Mouse (Mus musculus) thymus, postnatal 25 days (tissue): Measurements from ENCODE around the gene Gnai1.
"Not testable (repeated sequence)": the region's sequence is repeated elsewhere in the genome, so short reads cannot be mapped to it uniquely, and the experiment has no call there.

Experiments
- DNase-seq: peaks from one replicate; pipeline ENCODE4 v3.0.0; 2022

The Gnai1 gene

DNA sequence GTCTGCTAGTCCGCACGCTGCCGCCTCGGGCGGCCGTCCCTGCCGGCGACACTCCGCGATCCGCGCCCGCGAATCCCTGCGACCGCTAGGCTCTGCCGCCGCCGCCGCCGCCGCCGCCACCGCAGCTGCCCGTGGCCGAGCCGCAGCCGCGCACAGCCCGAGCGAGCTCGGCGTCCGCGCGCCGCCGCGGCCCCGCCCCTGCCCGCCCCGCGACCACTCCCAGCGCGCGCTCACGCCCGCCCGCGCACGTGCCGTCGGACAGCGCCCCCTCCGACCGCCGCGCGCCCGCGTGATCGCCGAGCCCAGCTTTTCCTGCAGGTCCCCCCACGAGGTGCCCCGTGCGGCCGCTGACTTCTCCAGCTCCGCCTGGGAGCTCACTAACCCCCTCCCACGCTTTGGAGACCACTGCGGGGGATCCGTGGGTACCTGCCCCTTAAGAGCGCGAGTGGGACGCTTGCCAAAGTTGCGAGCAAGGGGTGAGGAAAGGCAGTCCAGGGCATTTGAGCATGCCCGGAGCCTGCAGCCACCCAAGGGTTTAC lies at the start of gene Gnai1:
TSS of gene Gnai1 (minus strand) at position 75 of the 539 bp plus-strand sequence.
- DNase-seq: no peak

DNA sequence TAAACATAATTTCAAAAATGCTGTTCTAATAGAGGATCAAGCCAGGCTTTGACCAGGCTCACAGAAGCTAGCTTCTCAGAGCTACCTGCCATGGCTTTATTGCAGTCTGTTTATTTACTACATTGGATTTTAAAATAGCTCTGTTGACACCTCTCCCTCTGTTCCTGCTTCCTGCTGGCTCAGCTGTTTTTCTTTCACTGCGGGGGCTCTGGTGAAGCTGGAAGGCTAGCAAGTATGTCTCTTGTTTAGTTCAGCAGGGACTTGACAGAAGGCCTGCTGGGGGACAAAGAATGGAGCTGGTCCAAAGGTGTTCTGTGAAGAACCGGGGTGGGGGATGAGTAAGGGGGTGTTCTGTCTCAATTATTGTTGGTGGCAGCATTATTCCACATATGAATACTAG lies 7.7 kb upstream of the Gnai1 start:
- DNase-seq: no peak

DNA sequence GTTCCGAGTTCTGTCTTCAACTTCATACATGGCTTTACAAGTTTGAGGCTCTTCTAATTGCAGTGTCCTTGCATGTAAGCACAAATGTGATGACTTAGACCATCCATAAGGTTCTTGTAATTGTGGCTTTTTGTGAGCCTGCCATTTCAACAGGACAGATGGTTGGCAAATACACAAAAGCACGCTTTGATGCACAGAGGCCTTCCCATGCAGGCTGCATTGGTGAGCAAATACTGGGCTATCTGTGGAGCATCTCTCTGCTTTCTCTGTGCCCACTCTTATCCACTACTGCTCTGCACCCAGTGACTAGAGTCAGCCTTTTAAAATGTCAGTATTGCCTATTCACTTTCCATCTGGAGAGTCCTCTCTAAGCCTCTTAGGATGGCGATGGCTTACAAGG lies 5.3 kb upstream of the Gnai1 start:
- DNase-seq: no peak

DNA sequence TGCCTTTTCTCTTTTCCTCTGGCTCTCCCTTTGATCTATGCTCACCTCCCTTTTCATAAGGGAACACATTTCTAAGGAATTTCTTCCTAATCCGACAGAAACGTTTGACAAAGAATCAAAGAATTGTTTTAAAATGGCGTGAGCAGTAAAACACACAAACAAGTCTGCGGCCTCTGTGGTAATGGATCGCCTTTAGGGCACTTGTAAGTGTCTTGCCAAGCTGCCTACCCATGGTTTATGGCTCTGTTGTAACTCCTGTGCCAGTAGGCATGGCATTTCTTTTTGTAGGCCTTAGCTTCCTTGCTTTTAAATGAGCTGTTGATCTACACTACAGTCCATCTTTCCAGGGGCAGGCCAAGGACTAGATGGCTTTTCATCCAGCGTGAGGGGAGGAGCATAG lies 801 bp upstream of the Gnai1 start:
- no peak for DNase-seq

DNA sequence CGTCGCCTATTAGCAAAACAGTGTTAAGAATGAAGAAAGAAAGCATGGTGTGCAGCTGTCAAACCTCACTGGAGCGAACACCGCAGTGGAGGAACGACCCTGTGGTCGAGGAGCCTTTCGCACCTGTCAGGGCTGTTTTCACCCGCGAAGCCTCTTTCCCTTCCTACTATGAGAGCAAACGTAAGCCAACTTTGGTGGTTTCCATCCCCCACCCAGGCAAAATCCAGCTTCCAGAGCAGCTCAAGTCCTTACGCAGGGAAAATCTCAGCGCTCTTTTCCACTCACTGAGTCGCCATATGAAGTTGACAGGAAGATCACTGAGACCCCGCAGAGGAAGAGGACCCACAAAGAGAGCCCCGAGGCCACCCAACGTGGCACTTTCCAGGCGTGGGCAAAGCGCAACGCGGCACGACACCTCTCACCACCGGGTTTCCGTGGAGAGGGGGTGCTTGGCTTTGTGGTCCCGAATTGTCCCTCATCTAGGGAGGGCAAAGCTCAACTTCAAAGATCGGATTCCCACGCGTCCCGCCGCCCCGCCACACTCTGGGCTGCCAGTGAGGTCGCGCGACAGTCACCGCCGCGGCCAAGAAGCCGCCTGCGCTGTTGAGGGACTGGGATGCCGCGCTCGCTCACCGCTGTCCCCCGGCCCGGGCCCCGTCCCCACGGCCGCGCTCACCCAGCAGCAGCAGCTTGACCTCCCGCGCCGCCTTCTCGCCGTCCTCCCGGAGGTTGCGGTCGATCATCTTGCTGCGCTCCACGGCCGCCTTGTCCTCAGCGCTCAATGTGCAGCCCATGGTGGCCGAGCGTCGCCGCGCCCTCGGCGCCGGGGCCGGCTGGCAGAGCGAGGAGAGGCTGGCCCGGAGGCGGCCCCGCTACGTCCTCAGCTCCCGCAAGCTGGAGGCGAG lies 527 bp downstream of the Gnai1 start:
- no peak for DNase-seq

DNA sequence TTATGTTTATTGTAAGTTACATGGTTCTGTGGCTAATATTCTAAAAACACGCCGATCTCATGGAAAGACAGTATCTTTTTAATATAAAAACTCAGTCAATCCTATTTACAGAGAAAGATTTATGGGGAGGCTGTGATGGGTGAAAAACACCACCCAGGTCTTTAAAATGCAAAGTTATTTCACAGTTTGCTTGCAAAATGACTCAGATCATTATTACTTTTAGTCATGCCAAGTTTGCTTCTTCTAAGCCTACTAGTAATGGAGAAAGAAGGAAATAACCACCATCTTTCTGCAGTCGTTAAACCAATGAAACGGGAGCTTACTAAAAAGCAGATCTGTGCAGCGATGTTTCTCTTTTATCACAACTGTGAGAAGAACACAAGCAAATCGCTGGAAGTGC lies 1.4 kb downstream of the Gnai1 start:
- no peak for DNase-seq

DNA sequence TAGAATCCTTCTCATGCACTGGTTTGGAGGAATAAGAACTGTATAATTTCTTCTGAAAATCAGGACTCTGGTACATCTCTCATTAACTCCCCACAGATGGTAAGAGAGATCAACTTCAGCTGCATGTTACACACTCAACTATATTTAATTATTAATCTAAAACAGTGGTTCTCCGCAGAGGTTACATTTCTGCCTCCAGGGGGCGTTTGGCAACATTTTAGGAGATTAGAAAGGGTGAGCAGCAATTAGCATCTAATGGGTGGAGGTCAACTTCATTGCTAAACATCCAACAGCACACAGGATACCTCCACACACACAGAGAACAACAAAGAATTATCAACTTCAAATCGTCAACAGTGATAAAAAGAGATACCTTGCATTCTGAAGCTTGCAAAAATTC lies 2.0 kb downstream of the Gnai1 start:
- DNase-seq: no peak

DNA sequence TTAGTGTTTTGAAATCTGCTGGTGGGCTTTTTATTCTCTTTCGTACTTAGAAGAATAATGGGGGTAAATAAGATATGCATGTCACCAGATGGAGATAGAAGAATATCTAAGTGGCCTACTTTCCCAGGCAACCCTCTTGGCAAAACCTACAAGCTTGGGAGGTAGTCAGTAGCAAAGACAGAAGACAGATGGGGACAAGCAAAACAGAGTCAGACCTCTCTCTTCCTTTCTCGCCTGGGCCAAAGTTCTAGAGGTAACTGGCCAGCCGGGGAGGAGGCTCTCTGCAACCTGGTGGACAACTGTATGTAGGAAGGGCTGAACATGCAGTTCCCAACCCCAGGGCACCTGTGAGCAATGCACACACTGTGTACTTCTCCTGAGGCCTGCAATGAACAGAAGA lies 12.9 kb downstream of the Gnai1 start:
- DNase-seq: no peak

DNA sequence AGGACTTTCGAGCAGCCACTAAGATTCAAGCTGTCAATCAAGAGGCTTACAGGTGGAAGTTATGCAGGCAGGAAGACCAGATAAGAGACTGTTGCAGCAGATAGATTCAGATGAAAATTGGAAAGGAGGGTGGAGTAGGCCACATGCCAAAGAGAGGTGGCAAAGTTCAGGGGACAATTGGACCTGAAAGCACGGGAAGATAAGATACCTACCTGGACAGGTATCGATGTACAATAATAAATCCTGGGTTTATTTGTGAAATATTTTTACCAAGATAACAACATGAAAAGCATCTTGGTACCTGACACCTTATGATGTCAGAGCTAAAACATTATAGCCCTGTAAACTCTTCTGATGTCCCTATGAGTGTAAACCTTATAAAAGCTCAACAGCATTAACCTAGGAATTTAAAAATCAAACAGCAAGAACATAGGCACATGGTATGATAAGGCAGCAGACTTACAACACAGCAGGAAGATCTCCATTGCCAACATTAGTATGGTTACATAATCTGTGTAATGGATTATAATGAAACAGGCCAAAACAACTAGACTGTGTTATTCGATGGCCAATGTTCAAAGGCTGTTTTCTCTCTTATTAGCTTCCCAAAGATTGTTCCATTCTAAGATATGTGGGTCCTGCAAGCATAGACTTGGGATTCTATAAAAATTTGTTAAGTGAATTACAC lies 16.6 kb downstream of the Gnai1 start:
- DNase-seq: no peak

DNA sequence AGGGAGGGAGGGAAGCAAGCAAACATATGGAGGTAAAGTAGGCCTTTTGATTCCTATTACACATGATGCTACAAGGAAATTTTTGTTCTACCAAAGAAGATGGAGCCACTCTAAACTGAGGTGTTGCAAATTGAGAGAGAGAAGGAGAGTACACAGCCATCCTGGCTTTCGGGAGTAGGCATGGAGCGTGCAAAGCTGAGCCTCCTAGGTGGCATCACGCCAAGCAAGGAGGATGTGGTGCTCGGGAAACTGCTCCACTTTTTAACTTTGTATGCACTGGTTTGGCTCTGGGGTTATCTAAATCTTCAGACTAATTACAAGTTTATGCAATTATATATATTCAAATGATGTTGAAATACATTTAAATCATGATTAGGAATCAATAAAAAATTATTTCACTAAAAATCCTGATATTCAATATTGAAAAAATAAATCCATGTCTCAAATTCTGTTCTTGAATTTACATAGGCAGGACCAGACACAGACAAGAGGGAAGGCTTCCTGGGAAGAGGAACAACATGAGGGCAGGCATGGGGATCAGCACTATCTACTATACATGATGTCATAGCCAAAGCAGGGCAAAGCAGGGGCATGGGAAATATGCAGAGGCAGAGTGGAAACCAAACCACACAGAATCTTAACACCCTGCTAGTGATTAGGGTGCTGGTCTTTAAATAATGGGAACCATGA lies 17.2 kb downstream of the Gnai1 start:
- DNase-seq: no peak

DNA sequence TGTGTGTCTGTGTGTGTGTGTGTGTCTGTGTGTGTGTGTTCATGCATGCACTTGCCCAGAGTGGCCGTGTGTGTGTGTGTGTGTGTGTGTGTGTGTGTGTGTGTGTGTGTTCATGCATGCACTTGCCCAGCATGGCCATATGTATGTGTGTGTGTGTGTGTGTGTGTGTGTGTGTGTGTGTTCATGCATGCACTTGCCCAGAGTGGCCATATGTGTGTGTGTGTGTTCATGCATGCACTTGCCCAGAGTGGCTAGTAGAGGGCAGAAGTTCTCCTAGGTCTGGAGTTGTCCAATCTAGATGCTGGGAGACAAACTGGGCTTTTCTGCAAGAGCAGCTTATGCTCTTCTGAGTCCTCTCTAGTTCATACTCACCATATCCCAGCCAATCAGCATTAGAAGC lies 18.3 kb downstream of the Gnai1 start:
- not testable (repeated sequence) for DNase-seq

DNA sequence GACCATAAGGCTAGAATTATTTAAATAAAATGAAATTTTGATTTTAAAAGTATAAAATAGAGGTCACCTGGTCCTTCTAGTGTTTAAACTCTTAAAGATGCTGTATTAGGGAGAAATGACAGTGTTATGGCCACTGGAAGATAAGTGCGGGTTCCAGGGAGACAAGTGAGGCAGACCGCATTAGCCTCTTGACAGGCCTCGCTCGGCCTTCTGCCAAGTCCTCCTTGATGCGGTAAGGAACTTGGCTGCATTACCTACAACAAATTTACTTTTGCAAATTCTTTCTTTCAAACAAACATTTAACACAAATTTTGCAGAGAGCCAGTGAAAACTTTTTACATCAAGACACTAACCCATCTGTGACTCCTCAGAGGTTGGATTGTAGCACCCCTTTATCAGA lies 27.9 kb downstream of the Gnai1 start:
- DNase-seq: no peak

DNA sequence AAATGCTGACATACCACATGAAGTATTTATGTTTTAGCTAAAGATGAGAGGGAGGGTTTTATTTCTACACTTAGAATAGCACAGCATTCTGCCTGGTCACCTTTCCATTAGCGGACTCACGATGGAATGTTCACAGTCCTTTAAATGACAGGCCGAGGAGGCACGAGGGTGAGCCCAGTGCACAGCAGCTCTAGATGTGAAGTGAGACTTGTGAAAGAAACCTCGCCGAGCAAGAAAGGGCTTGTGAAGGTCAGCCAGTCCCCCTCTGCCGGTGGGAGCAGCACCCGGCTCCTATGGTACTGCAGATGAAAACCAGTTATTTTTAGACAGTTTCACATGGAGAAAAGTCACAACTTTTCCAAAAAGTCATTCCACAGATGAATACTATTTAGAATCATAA lies 29.4 kb downstream of the Gnai1 start:
- DNase-seq: no peak

DNA sequence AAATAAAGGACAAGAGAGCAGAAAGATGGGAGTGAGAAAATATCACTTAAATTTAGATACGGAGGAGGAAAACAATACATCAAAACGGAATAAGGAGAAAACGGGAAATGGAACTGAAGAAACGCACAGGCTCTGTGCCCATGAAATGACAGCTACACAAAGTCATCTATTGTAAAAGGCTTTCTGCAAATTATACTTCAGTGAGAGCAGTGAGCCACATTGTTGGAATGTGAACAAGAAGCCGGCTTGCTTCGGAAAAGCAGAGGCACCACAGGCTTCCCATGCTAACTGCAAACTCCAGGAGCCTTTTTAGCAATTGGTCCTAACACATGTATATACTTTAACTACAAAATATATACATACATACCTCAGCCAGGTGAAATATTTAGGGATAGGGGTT lies 34.0 kb downstream of the Gnai1 start:
- no peak for DNase-seq

DNA sequence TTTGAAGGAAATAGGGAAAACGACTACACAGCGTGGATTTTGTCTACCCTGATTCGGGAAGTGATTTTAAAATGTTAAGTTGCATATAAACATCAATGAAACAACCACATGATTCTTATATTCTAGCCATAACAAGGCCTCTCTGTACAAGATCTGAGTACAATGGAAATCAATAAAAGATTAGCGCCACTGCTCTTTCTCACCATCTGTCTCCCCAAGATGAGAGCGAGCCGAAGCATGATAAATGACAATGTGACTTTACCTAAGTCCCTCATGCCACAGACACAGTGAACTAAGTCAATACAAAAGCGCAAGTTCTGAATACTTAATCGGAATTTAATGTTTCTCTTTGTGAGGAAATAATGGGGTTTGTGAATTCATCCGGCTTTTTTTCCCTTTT lies 36.6 kb downstream of the Gnai1 start:
- DNase-seq: no peak

DNA sequence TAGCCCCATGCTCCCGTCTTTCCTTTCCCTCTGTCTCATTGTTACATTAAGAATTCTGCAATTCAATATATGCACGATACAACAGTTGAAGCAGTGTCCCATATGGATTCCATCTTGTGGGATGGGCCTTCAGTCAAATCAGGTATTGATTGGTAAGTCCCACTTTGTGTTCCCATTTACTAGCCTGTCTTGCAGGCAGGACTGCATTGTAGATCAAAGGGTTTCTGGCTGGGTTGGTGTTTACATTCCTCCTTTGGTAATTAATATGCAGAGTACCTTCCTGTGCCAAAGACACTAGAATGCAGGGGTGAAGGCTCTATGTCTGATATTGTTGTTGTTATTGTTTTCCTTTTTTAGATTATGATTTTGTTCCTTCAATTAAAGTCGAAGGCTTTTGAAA lies 38.5 kb downstream of the Gnai1 start:
- DNase-seq: no peak

DNA sequence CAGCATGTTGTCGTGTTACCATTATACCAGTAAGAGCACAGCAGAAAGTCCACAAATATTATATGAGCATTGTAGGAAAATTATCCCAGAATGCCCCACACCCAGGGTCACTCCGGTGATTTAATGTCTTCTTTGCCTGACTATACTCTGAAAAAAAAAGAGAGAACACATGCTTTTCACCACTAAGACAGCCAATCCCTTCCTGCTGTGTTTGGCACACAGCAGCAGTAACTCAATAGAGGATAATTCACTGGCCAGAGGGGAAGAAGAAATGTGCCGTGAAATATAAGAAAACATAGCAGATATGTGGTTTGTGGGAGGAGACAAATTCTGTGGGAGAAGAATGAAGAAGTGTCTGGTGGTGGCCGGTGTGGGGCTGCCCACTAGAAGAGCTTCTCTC lies 41.3 kb downstream of the Gnai1 start:
- DNase-seq: no peak

DNA sequence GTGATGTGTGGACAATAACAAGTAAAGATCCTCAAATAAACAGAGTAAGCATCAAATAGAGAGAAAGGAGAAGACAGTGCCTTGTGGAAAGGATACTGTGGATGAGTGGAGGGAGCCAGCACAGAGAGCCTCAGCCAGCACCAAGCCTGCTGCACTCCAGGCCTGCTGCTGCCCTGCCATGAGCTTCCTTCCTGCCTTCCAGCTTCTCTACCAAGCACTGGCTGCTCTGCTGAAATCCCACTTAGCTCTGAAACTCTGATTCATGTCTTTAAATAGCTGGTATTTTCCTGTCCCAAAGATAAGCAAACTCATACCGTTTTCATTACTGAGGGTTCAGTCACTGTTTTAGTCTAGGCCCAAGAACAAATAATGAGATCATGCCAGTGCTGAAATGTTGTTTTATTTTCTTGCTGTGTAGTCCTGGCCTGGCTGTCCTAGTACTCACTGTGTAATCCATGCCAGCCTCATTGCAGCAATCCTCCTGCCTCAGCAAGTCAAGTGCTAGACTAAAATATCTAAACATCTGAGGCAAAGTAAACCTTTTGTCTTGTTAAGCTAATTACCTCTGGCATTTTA lies 52.8 kb downstream of the Gnai1 start:
- DNase-seq: no peak

DNA sequence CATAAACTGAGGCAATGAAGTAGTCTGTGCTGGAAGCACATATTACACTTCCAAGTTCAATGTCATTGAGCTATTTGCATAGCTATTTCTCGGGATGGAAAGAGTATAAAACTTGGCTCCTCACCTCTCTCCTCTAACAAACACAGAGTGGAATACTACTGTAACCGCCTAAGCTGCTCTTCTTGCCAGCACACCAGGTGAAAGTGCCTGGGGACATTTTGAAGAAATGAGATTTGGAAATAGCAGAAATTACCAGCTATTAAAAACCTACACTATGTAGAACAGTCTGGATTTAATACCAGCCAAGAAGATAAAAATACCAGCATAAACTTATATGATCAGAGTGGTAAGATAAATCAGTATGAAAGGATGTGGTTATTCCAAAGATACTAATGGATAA lies 63.6 kb downstream of the Gnai1 start:
- no peak for DNase-seq

DNA sequence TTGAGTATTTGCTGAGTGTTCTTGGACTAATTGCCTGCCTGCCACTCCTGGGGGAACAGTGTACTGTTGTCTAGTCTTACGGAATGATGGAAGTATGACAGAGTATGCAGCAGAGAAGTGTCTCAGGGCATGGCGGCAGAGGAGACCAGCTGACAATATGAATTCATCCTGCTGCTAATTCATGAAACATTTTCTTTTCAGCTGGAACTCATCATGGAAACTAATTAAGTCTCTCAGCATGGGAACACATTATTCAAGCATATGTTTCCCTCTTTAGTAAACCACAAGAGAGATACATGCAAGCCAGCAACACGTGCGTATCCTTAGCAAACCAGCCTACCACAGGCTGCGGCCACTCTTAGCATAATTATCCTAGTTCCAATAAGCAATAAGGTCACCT lies 67.4 kb downstream of the Gnai1 start:
- DNase-seq: no peak

DNA sequence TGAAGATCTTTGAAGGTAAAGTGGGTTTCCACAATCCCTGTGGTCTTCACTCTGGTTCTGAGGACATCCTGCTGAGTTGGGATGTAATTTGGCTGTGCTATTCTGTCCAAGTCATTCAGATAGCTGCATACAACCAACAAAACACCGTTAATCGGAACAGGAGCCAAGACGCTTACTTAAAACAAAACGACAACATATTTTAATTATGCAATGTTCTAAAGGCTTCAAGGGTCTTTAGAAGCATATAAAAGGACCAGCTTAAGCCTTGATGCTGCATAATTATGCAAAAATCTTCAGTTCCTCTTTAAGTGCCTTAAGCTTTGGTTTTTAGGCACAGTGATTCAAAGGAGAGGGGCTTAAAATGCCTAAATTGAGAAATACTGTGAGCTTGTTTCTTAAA lies 70.6 kb downstream of the Gnai1 start:
- DNase-seq: no peak

DNA sequence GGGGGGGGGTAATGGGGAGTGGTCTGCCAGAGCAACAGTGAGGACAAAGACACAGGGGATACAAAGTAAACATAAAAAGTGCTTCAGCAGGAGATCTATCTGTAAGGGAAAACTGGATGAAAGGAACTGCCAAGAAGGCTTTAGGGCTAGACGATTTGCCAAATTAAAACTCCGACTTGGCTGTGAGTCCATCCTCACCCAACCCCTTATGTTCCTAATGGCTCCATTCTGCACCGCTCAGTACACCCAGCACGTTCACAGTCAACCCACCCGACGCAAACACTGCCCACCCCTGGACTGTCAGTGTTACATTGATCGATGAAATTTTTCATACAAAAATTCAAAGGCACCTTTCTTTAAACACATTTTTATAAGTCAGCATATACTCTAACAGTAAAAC lies 71.5 kb downstream of the Gnai1 start:
- DNase-seq: no peak

DNA sequence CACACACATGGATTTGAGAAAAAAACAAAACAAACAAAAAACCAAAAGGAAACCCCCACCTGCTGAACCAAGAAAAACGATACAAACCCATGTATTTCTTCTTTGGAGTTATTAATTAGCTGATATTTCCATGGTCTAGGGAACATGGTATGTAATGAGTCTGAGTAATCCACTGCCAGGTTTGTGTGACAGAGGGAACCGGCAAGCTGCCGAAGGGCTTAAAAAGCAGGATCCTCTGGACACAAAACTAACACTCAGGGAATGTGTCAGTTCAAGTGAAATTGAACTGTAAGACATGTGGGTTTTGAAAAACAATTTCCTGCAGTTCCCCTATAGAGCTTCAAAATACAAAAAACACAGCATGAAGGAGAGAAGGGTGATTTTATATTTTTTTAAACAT lies 72.1 kb downstream of the Gnai1 start:
- no peak for DNase-seq
